Comparison of ENCODE assay signal across 8 mouse cellular contexts in the genomic region with DNA sequence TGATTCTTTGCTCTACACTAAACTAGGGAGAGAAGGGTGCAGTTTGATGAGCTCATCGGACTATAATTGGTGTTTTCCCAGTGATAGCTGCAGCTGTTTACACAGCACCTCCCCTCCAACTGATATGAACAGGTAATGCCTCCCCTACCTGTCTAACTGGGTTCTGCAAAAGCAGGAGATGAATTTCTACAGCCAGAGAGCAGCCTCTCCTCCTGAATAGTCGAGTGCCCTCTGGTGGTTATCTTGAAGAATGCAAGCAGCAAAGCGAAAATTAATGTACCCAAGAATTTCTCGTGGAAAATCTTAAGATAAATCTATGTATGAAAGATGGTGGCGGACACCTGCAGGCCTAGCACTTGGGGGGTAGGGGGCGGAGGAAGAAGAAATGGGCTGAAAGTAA. TPM values are rescaled to one million over a fixed set of nuclear protein-coding genes. Genes with fewer than 3 reads are reported as not detected.
DNase-seq lines count a peak whose midpoint lies in the region; ATAC-seq and TF ChIP-seq lines count a peak whose summit lies in the region.

No protein-coding gene starts in this region.

- peak; percentile 52 for DNase-seq in layer of hippocampus, adult 11-12 months (ENCODE audit: low spot score)
- DNase-seq in layer of hippocampus, adult 8-10 months (ENCODE audit: low spot score in 2 of 2) = no peak
- DNase-seq in kidney, postnatal 14 days = peak; percentile 69
- peak; percentile 42 for DNase-seq in thymus, postnatal 25 days

- H3K4me3 ChIP-seq in E14TG2a.4 (replicated peaks; ENCODE audit: low read length) = no peak overlapping the region
- H3K4me3 ChIP-seq in heart, embryonic 13.5 days = peak overlapping the region; percentile 42

- H3K4me2 ChIP-seq in heart, embryonic 13.5 days = peak overlapping the region; percentile 63

- peaks cover 39% of the 10 kb centered on the region for H3K4me1 ChIP-seq in E14TG2a.4 (replicated peaks; ENCODE audit: low read depth, low read length)
- H3K4me1 ChIP-seq in heart, embryonic 13.5 days = peaks cover 12% of the 10 kb centered on the region; the same call in 1 of the 2 replicates

- TF ChIP-seq CTCF in E14TG2a.4 (conservative IDR thresholded peaks at IDR 0.05; ENCODE audit: low read length) = peak; percentile 100

- peak; percentile 60 for ATAC-seq in cerebellum, adult (ENCODE audit: insufficient number of reproducible peaks, low FRiP score, low TSS enrichment)
- ATAC-seq in heart, embryonic 13.5 days (ENCODE audit: extremely low read depth, insufficient number of reproducible peaks, low FRiP score, low TSS enrichment) = no peak
- peak; percentile 88 for ATAC-seq in megakaryocyte, adult 5-6 weeks (ENCODE audit: poor library complexity, severe bottlenecking)

- H3K36me3 ChIP-seq in E14TG2a.4 (ENCODE audit: insufficient read depth, low read length) = no peaks in the 10 kb centered on the region
- no peaks in the 10 kb centered on the region for H3K36me3 ChIP-seq in heart, embryonic 13.5 days

- no peaks in the 10 kb centered on the region for H3K27me3 ChIP-seq in E14TG2a.4 (ENCODE audit: insufficient read depth, low read length)
- no peaks in the 10 kb centered on the region for H3K27me3 ChIP-seq in heart, embryonic 13.5 days (replicated peaks)

- H3K9ac ChIP-seq in heart, embryonic 13.5 days = peak overlapping the region; percentile 70

- 9% methylated on average over 6 of the region's 6 CpGs for WGBS in heart, embryonic 13.5 days

- H3K27ac ChIP-seq in heart, embryonic 13.5 days (replicated peaks) = no peak overlapping the region

- no peaks in the 10 kb centered on the region for H3K9me3 ChIP-seq in E14TG2a.4 (ENCODE audit: low read length)
- peaks cover 10% of the 10 kb centered on the region; the same call in 1 of the 2 replicates for H3K9me3 ChIP-seq in heart, embryonic 13.5 days

RNA-seq across cellular contexts. Expression of a gene that starts 52.1 kb away (rescaled TPM):
- 100 to 1,000 TPM in 1 of 4 experiments, 10 to 100 TPM in 3; 98.6 to 105 (median 99.4) TPM for total RNA-seq in layer of hippocampus, adult 8-10 months (2022)
- polyA plus RNA-seq in heart, embryonic 13.5 days (2015; fragmentation: Nextera tagmentation; extraction: Ambion mirVana) = 38.1 and 46.1 TPM in 2 replicates
- 10.8 and 11.3 TPM in 2 replicates for total RNA-seq in megakaryocyte, adult 5-6 weeks (2015)
- 14.1 and 15.0 TPM in 2 replicates for total RNA-seq in megakaryocyte, adult 5-6 weeks (2017)

Comparison
In these comparisons a context has a peak if more than half of its experiments do, and no peak if none do; other contexts are left out.
1. DNase-seq: peak in layer of hippocampus, adult 11-12 months (single experiment), kidney, postnatal 14 days (single experiment) and thymus, postnatal 25 days (single experiment); none in layer of hippocampus, adult 8-10 months (0 of 2).
2. RNA of a gene that starts 52.1 kb away (total RNA-seq): 98.6 to 105 TPM in layer of hippocampus, adult 8-10 months; 10.8 to 15.0 TPM in megakaryocyte, adult 5-6 weeks; every median in the first group is over 4 times any median in the second.